Mouse (Mus musculus): ENCODE measurements around the gene Retsat. TPM values are rescaled to one million over a fixed set of nuclear protein-coding genes. Genes with fewer than 3 reads are reported as not detected.

Gene Retsat
- total and polyA plus RNA-seq, 2 experiments from 2014 or later = 7.2 to 7.5 TPM

DNA sequence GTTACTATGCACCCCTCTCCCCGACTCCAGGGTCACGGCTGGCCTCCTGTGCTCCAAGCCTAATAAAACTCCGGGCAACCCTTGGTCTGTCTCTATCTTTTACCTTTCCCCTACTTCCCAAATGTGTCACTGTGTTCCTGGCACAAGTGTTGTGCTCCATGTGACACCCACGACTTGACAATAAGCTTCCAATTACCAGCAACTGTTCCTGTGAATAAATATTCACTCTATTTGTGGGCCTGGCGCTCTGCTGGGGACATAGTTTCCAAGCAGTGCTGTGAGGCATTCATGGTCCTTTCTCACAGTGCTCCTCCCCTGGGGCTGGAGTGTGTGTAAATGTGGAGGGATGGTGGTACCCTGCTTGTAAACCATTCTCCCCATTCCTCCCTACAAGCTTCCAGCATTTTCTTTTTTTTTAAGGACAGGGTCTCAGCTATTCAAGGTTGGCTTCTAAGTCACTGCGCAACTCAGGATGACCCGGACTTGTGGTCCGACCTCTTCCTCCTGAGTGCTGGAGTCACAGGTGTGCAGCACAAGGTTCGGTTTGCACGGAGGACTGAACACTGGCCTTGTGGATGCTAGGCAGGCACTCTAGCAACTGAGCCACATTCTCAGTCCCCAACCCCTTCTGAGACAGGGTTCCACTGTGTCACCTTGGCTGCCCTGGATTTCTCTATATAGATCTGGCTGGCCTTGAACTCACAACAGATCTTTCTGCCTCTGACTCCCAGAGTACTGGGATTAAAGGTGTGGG is 27.5 kb upstream of the Retsat start:
- 80% methylated on average over 10 of the region's 10 CpGs for WGBS
- ATAC-seq (no peak), DNase-seq (no peak)
- Histone ChIP-seq H3K9ac (no peak overlapping the region), H3K4me2 (ENCODE audit: low read depth) (no peak overlapping the region), H3K4me1 (ENCODE audit: insufficient read depth) (no peaks in the 10 kb centered on the region), H3K27me3 (ENCODE audit: insufficient read depth, low read length) (no peaks in the 10 kb centered on the region), H3K4me3 (ENCODE audit: low read depth, low read length) (no peak overlapping the region), H3K36me3 (ENCODE audit: insufficient read depth) (peaks cover 7% of the 10 kb centered on the region; the same call in 1 of the 2 replicates), H3K27ac (ENCODE audit: low read depth, low read length) (no peak overlapping the region), H3K9me3 (ENCODE audit: low read length) (no peaks in the 10 kb centered on the region)
- TF ChIP-seq CTCF (IDR thresholded peaks at IDR 0.05; ENCODE audit: low read depth) = no peak

GRCm38 (mm10) chr6:72571826-72572225 is 26.4 kb upstream of the Retsat start:
- Histone ChIP-seq H3K4me3 (ENCODE audit: low read depth, low read length) (no peak overlapping the region), H3K27me3 (ENCODE audit: insufficient read depth, low read length) (no peaks in the 10 kb centered on the region), H3K9me3 (ENCODE audit: low read length) (no peaks in the 10 kb centered on the region), H3K4me1 (ENCODE audit: insufficient read depth) (no peaks in the 10 kb centered on the region), H3K9ac (no peak overlapping the region), H3K4me2 (ENCODE audit: low read depth) (no peak overlapping the region), H3K36me3 (ENCODE audit: insufficient read depth) (peaks cover 7% of the 10 kb centered on the region; the same call in 1 of the 2 replicates), H3K27ac (ENCODE audit: low read depth, low read length) (no peak overlapping the region)
- WGBS = 56% methylated on average over 3 of the region's 3 CpGs
- DNase-seq (no peak), ATAC-seq (no peak)
- TF ChIP-seq CTCF (IDR thresholded peaks at IDR 0.05; ENCODE audit: low read depth) = no peak

DNA sequence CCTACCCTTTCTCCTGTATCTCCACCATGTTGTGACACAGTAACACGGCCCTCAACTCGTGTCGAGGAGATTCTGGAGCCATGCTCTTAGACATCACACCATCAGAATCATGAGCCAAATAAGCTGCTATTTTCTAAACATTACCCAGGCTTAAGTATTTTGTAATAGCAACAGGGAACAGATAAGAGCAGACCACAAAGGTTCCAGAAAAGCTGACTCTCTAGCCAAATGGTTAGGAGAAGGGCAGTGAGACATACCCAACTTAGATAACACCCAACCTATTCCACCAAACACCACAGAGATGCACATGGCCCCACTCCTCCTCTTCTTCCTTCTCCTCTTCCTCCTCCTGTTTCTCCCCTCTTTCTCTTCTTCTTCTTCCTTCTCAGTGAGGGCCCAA is 22.2 kb upstream of the Retsat start:
- TF ChIP-seq CTCF (IDR thresholded peaks at IDR 0.05; ENCODE audit: low read depth) = no peak

GRCm38 (mm10) chr6:72581625-72582382 is 16.5 kb upstream of the Retsat start:
- Histone ChIP-seq H3K4me2 (ENCODE audit: low read depth) (no peak overlapping the region), H3K27ac (ENCODE audit: low read depth, low read length) (no peak overlapping the region), H3K9me3 (ENCODE audit: low read length) (no peaks in the 10 kb centered on the region), H3K4me1 (ENCODE audit: insufficient read depth) (no peaks in the 10 kb centered on the region), H3K27me3 (ENCODE audit: insufficient read depth, low read length) (no peaks in the 10 kb centered on the region), H3K36me3 (ENCODE audit: insufficient read depth) (peaks cover 24% of the 10 kb centered on the region), H3K9ac (no peak overlapping the region), H3K4me3 (ENCODE audit: low read depth, low read length) (no peak overlapping the region)
- TF ChIP-seq CTCF (IDR thresholded peaks at IDR 0.05; ENCODE audit: low read depth) = no peak
- DNase-seq (no peak), ATAC-seq (no peak)
- WGBS = 71% methylated on average over 11 of the region's 11 CpGs

More for the DNA sequence above, 22.2 kb upstream of the Retsat start:
- H3K27me3 ChIP-seq (ENCODE audit: insufficient read depth, low read length) = no peaks in the 10 kb centered on the region
- DNase-seq (no peak), ATAC-seq (no peak)
- H3K4me3 ChIP-seq (ENCODE audit: low read depth, low read length) = no peak overlapping the region
- no peak overlapping the region for H3K9ac ChIP-seq
- no peak overlapping the region for H3K27ac ChIP-seq (ENCODE audit: low read depth, low read length)
- H3K4me2 ChIP-seq (ENCODE audit: low read depth) = no peak overlapping the region
- H3K4me1 ChIP-seq (ENCODE audit: insufficient read depth) = no peaks in the 10 kb centered on the region
- WGBS = 92% methylated on average over 3 of the region's 3 CpGs
- no peaks in the 10 kb centered on the region for H3K9me3 ChIP-seq (ENCODE audit: low read length)
- peaks cover 24% of the 10 kb centered on the region for H3K36me3 ChIP-seq (ENCODE audit: insufficient read depth)

GRCm38 (mm10) chr6:72583211-72583839 is 14.9 kb upstream of the Retsat start:
- DNase-seq = no peak
- Histone ChIP-seq H3K36me3 (ENCODE audit: insufficient read depth) (peaks cover 30% of the 10 kb centered on the region), H3K27me3 (ENCODE audit: insufficient read depth, low read length) (no peaks in the 10 kb centered on the region), H3K4me3 (ENCODE audit: low read depth, low read length) (no peak overlapping the region), H3K27ac (ENCODE audit: low read depth, low read length) (no peak overlapping the region), H3K4me2 (ENCODE audit: low read depth) (no peak overlapping the region), H3K9me3 (ENCODE audit: low read length) (no peaks in the 10 kb centered on the region), H3K4me1 (ENCODE audit: insufficient read depth) (no peaks in the 10 kb centered on the region), H3K9ac (no peak overlapping the region)
- WGBS = 86% methylated on average over 4 of the region's 4 CpGs
- ATAC-seq = no peak
- TF ChIP-seq CTCF (IDR thresholded peaks at IDR 0.05; ENCODE audit: low read depth) = no peak

- H3K9ac ChIP-seq = no peak overlapping the region
- ATAC-seq = no peak
- no peak for TF ChIP-seq CTCF (IDR thresholded peaks at IDR 0.05; ENCODE audit: low read depth)
- 90% methylated on average over 11 of the region's 11 CpGs for WGBS
- H3K4me3 ChIP-seq (ENCODE audit: low read depth, low read length) = no peak overlapping the region
- no peak overlapping the region for H3K4me2 ChIP-seq (ENCODE audit: low read depth)
- no peaks in the 10 kb centered on the region for H3K27me3 ChIP-seq (ENCODE audit: insufficient read depth, low read length)
- no peaks in the 10 kb centered on the region for H3K4me1 ChIP-seq (ENCODE audit: insufficient read depth)
- peaks cover 24% of the 10 kb centered on the region for H3K36me3 ChIP-seq (ENCODE audit: insufficient read depth)
- no peaks in the 10 kb centered on the region for H3K9me3 ChIP-seq (ENCODE audit: low read length)
- DNase-seq = no peak
- H3K27ac ChIP-seq (ENCODE audit: low read depth, low read length) = no peak overlapping the region
These were observed 14.1 kb upstream of the Retsat start for GRCm38 (mm10) chr6:72584154-72584553.

- 80% methylated on average over 3 of the region's 3 CpGs for WGBS
These were observed 11.6 kb upstream of the Retsat start for GRCm38 (mm10) chr6:72586701-72587100.

More at GRCm38 (mm10) chr6:72586701-72587100, 11.6 kb upstream of the Retsat start:
- peaks cover 13% of the 10 kb centered on the region for H3K36me3 ChIP-seq (ENCODE audit: insufficient read depth)
- ATAC-seq (no peak), DNase-seq (no peak)
- no peak overlapping the region for H3K27ac ChIP-seq (ENCODE audit: low read depth, low read length)
- no peak overlapping the region for H3K4me2 ChIP-seq (ENCODE audit: low read depth)
- H3K9me3 ChIP-seq (ENCODE audit: low read length) = no peaks in the 10 kb centered on the region
- no peak overlapping the region for H3K4me3 ChIP-seq (ENCODE audit: low read depth, low read length)
- no peak overlapping the region for H3K9ac ChIP-seq
- no peaks in the 10 kb centered on the region for H3K4me1 ChIP-seq (ENCODE audit: insufficient read depth)
- H3K27me3 ChIP-seq (ENCODE audit: insufficient read depth, low read length) = no peaks in the 10 kb centered on the region
- no peak for TF ChIP-seq CTCF (IDR thresholded peaks at IDR 0.05; ENCODE audit: low read depth)

Measured in forebrain, postnatal 0 days (tissue).